Mouse (Mus musculus) thymus, postnatal 25 days (tissue): ENCODE measurements at regions not wholly inside any gene's neighbourhood (a gene's known extent, or its start where the extent isn't known, plus 50 kb on each side); places are given as distances from the start of the nearest gene placed in this dataset.
"Not testable (repeated sequence)": the region's sequence is repeated elsewhere in the genome, so short reads cannot be mapped to it uniquely, and the experiment has no call there.

Experiments
- DNase-seq: peaks from one replicate; pipeline ENCODE4 v3.0.0; 2022

GRCm38 (mm10) chr15:24588943-24589342 is 824.6 kb downstream of the Basp1 start:
- peak; percentile 37 for DNase-seq

- no peak for DNase-seq
Measured at GRCm38 (mm10) chr15:24566981-24567380, 846.6 kb downstream of the Basp1 start.

- DNase-seq = no peak
Measured at GRCm38 (mm10) chr15:24556806-24557205, 856.8 kb downstream of the Basp1 start.

GRCm38 (mm10) chr15:24550108-24550507 is 863.5 kb downstream of the Basp1 start:
- DNase-seq = no peak

GRCm38 (mm10) chr15:24530065-24530464 is 883.5 kb downstream of the Basp1 start:
- no peak for DNase-seq

- no peak for DNase-seq
Measured at GRCm38 (mm10) chr15:24527379-24527778, 886.2 kb downstream of the Basp1 start.

DNA sequence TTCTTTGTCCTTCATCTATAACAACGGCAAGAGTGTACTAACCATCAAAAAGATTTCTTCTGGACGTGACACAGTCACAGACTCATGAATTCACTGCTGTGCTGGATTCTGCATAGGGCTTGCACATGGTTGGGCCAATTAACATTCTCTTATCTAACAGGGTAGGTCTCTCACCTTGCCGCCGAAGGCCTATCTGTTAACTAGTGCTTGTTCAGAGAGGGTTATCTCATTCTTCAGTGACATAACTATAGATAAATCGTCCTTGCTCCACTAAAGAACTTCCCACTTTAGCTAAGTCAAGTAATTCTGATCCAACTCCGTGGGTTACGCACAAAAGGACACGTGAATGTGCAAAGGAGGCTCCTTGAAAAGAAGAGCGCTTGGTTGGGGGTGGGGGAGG is 899.6 kb downstream of the Basp1 start:
- DNase-seq = no peak

GRCm38 (mm10) chr15:24501907-24502559 is 911.5 kb downstream of the Basp1 start:
- no peak for DNase-seq

DNA sequence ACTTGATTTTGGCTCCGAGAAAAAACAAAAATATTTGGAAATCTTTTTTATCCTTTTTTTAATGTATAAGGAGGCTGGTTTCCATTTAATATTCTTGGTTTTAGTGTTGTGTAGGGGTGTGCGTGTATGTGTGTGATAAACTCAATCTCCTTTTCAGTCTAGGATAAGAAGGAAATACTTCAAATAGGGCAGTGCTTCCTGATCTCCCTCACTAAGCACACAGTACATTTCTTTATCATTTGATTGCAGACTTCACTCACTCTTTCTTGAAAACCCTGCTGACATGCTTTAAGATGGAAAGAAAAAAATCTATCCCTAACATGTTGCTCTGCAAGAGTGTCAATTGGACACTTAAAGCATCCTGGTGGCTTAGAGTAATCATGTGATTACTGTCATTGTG is 927.3 kb downstream of the Basp1 start:
- no peak for DNase-seq

GRCm38 (mm10) chr15:24468239-24468638 is 945.3 kb downstream of the Basp1 start:
- DNase-seq = no peak

DNA sequence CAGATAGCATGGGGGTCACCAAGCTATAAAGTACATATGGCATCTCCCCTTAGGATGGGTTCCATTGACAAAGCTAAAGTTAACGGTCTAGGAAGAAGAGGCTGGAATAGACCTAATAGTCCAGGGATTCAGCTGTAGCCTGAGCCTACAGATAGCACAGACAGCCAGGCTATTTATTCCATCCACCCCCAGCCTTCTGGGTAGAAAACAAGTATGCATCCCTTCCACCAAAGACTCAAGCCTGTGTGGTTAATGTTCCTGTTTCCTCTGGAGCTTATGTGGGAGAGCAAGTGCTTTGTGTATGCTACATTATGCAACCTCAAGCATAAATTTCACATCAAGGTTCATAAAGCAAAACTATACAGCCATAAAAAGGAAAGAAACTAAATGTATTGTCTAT is 955.8 kb downstream of the Basp1 start:
- no peak for DNase-seq

- DNase-seq = no peak
Measured at GRCm38 (mm10) chr15:24433083-24433482, 980.5 kb downstream of the Basp1 start.

- DNase-seq = no peak
Measured at GRCm38 (mm10) chr15:24429154-24429553, 984.4 kb downstream of the Basp1 start.

- DNase-seq = no peak
Measured at GRCm38 (mm10) chr15:24422333-24422942, 991.1 kb downstream of the Basp1 start.

- no peak for DNase-seq
Measured at GRCm38 (mm10) chr15:24419736-24420135, 993.8 kb downstream of the Basp1 start.

GRCm38 (mm10) chr15:24419186-24419585 is 994.4 kb downstream of the Basp1 start:
- DNase-seq = no peak

DNA sequence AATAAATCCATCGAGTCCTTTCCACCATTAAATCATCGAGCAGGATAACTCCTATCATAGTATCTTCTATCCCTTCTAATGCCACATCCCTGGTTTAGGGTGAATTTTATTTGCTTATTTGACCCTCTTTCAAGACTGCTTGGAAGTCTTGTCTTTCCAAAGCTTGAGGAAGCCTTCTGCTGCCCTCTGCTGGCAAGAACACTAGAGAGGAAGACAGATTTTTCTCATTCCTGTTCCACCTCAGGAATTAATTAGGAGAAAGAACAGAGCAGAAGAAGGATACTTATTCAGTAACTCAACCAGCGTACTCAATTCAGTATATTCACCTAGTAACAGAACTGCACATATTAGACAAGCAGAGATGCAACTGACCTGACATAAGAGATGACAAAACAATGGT is 1005.9 kb downstream of the Basp1 start:
- no peak for DNase-seq

- no peak for DNase-seq
Measured at GRCm38 (mm10) chr15:24405305-24405704, 1008.3 kb downstream of the Basp1 start.

DNA sequence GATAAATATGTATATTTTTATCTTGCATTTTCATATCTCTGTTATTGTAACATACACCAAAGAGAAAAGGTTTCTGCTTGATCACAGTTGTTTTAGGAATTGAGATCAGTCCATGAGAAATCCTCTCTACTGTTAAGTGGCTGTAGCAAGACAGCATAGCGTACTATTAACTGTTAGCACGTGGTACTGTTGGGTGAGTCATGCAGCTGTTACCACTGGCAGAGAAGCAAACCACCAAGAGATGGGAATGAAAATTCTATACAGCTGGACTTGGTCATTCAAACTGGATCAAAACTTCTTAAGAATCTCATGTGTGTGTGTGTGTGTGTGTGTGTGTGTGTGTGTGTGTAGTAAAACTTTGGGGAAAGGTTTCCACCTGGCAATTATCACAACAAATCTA is 1013.5 kb downstream of the Basp1 start:
- DNase-seq = no peak

GRCm38 (mm10) chr15:24358398-24358797 is 1055.2 kb downstream of the Basp1 start:
- no peak for DNase-seq

DNA sequence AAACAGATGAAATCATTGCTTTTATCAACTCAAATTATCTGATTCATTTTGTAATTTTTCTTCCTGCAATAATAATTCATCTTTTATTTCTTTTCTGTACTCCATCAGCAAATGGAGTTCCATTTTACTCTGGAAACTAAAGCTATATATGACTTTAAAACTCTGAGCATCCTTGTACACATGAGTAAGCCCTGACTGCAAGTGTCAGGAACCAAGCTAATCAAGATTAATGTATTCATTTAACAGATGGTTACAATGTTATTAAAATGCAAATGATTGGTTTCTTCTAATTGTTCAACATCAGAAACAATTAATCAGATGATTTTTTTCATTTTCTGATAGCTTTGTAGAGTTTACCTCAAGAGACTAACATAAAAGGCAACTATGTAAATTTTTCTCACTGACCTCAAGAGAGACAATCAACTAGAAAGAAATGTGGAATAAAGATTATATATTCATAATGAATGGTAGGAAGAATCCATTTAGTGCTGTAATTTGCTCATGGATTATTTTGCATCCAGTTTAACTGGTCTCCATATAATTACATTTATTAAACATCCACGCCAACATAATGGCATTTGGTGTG is 1064.5 kb downstream of the Basp1 start:
- no peak for DNase-seq

DNA sequence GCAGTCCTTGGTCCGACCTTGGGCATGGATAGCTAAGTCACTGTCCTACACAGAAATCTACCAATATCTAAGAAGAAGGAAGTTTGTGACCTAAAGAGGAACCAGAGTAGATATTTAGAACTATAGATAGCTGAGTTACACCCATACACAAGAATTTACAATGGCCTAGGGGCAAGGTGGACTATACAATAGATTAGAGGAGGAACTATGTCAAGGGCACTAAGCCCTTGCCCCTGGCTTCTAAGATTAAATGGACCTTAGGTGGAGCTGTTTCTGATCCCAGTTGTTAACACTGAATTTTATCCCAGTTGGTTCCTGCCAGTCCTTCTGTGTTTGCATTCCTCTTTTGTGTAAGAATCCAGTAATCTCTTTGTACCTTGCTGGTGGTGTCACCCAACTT is 1077.7 kb downstream of the Basp1 start:
- DNase-seq = not testable (repeated sequence)

GRCm38 (mm10) chr15:24303123-24303522 is 1110.4 kb downstream of the Basp1 start:
- DNase-seq = not testable (repeated sequence)

- DNase-seq = no peak
Measured at GRCm38 (mm10) chr15:24297236-24297635, 1116.3 kb downstream of the Basp1 start.

DNA sequence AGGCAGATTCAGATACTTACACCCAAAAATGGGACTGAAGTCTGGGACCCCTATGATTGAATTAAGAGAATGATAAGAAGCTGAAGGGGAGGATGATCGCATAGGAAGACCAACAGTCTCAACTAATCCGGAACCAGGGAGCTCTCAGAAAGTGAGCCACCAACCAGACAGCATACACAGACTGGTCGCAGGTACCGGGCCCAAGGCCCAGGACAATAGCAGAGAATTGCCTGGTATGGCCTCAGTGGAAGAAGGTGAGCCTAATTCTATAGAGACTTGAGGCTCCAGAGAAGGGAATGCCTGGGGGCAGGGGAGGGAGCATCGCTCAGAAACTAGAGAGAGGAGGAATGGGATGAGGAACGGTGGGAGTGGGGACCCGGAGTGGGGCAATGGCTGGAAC is 1116.8 kb downstream of the Basp1 start:
- DNase-seq = no peak
